Mouse (Mus musculus) induced T-regulatory cell, adult 2 months (primary cell): ENCODE data around the gene Pcnx.
A peak's percentile ranks its signal among the peaks of the same experiment; 100 is the strongest.
"Not testable (repeated sequence)": the region's sequence is repeated elsewhere in the genome, so short reads cannot be mapped to it uniquely, and the experiment has no call there.

Experiments used
- DNase-seq: peaks from one replicate; pipeline ENCODE4 v3.0.0-alpha.2; 2012; ENCODE audit warnings: low read depth

The Pcnx gene

DNA sequence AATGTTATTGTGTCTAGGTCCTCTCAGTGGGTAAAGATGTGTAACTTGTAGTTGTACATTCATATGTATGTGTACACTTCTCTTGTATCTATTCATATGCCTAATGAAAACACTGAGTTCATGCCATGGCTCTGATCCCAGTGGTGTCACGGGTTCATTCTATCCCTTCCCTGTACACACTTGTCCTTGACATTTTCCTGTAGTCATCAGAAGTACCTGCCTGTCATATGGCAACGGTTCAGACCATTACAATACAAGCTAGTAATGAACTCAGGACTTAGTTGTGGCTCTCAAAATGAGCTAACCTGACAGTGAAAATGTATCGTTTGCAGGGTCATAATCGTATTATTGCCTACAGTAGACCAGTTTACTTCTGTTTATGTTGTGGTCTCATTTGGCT, 98.5 kb downstream of the Pcnx start:
- no peak for DNase-seq

DNA sequence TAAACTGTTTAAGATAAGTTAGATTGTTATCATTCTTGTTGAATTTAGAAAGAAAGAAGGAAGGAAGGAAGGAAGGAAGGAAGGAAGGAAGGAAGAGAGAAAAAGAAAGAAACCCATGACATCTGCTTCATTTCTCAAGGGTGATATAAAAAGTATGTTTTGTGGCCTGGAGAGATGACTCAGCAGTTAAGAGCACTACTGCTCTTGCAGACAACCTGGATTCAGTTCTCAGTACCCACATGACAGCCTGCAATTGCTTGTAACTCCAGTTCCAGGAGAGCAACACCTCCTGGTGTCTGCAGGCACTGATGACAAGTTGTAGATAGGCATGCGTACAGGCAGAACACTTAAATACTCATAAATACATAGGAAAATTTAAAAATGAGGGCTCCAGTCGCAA, 105.6 kb downstream of the Pcnx start:
- DNase-seq: no peak

DNA sequence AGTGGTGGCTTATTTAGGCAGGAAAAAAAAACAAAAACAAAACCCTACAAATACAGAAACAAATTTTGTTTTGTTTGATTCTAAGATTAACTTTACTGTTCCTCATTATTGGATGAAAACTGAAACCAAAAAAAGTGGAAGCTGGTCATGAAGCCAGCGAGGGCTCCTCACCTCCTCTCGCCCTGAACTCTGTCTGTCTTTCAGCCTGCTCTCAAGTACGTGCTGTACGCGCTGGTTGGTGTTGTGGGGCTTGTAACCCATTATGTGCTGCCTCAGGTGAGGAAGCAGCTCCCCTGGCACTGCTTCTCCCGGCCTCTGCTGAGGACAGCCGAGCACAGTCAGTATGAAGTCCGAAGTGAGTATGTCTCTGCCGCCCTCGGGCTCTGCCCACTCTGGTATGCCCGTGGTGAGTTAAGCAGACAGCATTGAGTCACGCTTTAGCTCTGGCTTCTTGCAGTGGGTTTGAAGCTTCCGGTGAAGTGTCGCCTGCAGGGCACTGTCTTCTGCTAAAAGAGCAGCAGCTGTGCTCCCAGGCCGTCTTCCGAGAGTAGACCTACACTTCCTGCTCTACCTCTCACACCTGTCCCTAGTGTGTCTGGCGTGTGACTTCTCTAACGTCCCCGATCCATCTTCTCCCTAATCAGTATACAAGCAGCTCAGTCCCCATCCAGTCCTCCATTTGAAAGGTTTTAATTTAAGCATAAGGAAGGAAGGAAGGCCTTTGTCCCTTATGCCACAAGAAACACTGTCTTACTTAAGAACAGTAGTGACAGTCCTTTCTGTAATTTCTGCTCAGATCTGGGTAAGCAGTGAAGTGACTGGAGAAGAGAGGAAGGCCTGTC, 111.4 kb downstream of the Pcnx start:
- DNase-seq: peak; percentile 77

DNA sequence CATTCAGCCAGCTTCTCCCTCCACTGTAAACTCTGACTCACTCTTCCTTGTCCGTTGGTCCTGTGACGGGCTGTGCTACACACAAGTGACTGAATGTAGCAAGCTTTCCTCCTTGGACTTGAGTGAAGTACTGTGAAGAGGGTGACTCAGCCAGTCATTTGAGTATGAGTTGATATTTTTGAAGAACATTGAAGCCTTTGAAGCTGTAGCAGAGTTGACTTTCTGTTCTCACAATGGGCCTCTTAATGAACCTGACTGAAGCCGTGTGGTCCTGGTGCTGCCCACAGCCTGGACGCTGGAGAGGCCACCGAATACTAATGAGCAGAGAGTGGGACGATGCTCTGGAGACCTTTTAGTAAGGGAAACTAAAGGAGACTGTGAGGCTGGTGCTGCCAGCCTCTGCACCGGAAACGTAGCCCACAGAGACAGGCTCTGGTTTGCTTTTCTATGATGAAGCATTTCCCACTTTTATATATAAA, 112.1 kb downstream of the Pcnx start:
- peak; percentile 63 for DNase-seq

DNA sequence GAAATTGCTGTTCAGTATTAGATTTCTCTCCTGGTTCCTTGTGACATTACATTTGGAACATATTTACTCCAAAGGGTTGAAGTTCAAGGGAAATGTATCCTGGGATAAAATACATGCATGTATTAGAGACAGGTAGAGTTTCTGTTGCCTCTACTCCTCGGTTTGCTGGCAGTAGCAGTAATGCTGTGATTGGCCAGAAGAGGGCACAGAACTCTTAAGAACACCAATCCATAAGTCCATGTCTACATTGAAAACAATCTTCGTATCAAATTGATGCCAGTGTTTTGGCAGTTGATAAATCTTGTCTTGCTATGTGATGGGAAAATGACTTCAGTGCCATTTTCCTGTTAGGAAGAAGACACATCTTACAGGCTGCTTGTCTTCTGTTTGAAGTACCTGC, 115.0 kb downstream of the Pcnx start:
- peak; percentile 63 for DNase-seq

DNA sequence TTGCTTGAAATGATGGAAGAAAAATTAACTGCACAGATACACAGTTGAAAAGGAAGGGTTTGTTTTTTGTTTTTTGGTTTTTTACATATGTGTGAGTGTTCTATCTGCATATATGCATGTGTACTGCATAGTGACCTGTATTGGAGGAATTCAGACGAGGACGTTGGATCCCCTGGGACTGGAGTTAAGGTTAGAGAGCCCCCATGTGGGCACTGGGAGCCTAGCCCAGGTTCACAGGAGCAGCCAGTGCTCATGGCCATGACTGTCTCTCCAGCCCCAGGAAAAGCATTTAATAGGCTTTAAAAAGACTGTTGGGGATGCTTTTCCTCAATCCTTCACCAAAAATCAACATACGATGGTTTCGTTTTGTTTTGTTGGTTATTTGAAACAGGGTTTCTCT, 117.5 kb downstream of the Pcnx start:
- no peak for DNase-seq

DNA sequence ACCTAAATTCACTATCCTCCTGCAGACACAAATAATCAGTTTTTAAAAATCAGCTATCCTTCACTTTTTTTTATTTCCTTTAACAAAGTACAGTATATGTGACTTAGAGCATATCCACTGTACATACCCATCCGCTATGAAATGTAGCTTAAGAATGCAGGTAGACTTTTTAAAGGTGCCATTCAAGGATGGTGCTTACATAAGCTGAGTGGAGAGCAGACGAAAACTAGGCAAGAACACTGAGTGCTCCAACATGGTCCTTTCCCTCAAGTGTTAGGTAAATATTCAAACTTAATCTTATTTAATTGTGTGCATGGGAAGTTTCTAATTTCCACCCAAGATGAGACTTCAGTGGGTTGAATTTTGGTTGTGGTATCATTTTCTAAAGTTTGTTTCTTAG, 119.5 kb downstream of the Pcnx start:
- DNase-seq: no peak

DNA sequence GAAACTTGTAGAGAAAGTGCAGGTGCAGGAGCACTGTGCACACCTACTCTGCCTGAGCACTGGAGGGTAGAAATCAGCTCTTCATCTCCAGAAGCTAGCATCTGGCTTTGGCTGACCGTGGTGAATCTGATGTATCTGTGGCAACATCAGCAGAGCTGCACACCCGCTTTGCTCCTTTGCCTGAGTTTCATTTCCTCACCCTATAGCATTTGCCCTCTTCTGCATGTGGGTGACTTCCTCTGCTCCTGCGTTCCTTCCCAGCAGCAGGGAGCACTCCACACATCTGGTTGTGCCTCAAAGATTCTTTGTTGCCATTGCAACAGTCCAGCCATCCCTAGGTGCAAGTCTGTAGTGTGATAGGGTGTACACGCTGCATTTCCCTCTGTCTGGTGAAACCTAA, 132.3 kb downstream of the Pcnx start:
- no peak for DNase-seq

DNA sequence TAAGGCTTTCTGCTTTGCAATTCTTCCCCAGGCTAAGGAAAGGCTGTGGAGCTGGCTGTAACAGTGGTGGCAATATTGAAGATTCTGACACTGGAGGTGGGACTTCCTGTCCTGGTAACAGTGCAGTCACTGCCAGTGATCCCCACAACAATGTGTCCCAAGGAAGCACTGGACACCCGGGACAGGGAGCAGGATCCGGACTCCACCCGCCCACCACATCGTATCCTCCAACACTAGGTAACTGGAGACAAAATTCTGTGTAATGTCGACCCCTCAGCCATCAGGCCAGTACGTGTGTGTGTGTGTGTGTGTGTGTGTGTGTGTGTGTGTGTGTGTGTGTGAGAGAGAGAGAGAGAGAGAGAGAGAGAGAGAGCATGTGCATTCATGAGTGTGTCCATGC, 133.2 kb downstream of the Pcnx start:
- no peak for DNase-seq

DNA sequence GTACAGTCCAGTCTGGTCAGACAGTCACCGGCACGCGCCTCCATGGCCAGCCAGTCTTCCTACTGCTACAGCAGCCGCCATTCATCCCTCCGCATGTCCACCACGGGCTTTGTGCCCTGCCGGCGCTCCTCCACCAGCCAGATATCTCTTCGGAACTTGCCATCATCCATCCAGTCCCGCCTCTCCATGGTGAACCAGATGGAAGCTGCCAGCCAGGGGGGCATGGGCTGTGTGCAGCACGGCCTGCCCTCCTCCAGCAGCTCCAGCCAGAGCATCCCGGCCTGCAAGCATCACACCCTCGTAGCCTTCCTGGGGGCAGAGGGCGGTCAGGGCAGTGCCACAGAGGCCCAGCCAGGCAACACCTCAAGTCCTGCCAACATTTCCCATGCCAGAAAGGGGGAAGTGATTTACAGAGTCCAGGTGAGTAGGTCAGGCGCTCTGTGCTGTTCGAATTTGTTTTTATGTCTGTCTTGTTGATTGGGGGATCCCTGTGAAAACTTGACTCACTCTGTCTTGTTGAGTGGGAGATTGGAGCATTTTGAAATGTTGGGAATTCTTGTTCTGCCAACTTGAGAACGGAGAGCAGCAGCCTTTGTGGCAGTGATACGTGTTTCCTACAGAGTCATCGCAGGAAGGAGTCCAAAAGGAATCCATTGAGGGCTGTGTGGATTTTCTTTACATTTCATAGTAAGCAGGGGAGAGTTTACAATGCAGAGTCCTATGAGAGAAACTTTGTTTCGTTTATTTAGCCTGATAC, 135.3 kb downstream of the Pcnx start:
- no peak for DNase-seq

DNA sequence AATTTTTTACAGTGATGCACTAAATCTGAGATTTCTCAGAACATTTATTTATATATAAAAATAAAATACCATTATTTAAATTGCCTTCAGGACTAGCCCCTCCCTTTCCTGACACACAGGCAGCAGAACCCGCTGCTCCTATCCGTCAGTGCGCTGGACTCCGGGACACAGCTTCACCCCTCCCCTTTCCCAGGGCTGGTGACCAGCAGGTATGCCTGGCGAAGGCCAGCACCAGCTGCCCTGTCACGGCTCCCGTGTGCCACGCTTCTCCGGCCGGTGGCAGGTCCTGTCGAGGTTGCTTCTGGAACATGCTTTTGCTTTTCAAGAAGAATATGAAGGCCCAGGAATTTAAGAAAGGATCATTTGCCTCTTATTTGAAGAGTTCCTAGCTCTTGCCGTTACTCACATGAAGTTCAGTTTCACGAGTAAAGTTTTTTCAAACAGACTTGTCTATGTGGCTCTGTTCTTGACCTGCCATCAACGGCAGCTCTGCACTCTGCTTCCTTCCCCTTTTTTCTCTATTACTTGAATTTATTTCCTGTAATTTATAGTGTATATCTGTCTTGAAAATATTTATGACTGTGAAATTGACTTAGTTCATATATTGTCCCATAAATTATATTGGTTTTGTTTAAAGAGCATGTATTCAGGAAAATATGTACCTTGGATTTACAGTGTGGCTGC, 137.0 kb downstream of the Pcnx start:
- DNase-seq: no peak

DNA sequence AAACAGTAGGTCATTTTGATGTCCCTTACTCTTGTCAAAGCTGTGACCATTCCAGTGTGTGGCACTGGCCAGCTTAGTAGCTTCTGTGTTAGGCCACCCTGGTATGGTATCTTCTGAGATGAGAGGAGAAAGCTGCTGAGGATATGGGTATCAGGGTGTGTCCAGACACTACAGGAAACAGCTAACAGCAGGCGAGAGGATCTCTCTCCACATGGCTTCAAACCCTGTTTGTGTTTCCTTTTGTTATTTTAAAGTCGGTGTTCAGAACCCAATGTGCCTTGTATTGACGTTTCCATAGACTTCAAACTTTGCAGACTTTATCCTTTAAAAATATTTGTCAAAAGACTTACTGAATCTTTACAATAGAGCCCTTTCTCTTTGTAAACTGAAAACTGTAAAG, 137.7 kb downstream of the Pcnx start:
- DNase-seq: peak; percentile 13

DNA sequence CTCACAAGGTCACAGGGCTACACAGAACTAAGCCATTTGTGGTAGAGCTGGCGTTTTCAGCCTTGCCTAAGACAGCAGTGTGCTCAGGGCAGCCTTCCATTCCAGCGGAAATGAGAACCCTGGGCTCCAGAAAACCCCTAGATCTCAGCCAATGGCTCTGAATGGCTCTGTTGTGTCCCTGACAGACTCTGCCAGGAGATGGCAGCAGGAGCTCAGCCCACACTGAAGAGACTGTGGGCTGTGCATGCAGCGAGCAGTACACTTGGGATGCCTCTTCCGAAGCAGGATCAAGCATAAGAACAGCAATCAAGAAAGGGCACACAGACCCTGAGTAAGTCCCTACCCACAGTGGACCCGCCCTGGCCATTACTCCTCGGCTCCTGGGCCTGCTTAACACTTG, 142.9 kb downstream of the Pcnx start:
- not testable (repeated sequence) for DNase-seq

DNA sequence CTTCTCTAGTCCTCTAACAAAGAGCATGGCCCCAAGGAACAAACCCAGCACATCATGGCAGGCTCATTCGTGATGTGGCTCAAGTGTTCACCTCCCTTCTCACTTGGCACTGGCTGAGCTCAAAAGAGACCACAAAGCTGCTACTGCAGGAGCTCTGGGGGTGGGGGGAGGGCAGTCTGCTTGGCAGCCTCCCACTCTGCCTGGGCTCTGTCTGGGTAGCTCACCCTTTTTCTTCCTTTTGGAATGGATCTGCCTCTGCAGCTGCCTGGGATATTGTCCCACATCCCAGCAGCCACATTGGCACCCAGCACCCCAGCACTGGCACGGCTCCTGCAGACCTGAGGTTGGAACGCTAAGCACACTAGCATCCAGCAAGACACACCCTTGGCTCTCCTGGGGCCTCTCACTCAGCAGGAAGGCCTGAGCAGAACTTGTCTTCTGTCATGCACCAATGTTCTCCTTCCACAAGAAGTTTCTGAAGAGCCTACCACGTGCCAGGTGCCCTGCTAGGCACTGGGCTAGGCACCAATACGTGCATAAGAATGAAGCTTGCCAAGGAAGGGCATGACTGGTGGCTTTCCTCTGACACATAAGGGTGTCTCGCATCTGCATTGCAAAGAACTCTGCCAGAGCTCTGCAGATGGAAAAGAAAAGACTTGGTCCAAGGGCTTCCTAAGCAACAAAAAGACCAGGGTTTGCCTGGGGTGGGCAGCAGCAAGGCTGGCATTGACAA, 166.2 kb downstream of the Pcnx start:
- DNase-seq: not testable (repeated sequence)

DNA sequence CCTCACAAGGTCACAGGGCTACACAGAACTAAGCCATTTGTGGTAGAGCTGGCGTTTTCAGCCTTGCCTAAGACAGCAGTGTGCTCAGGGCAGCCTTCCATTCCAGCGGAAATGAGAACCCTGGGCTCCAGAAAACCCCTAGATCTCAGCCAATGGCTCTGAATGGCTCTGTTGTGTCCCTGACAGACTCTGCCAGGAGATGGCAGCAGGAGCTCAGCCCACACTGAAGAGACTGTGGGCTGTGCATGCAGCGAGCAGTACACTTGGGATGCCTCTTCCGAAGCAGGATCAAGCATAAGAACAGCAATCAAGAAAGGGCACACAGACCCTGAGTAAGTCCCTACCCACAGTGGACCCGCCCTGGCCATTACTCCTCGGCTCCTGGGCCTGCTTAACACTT, 173.7 kb downstream of the Pcnx start:
- DNase-seq: not testable (repeated sequence)

DNA sequence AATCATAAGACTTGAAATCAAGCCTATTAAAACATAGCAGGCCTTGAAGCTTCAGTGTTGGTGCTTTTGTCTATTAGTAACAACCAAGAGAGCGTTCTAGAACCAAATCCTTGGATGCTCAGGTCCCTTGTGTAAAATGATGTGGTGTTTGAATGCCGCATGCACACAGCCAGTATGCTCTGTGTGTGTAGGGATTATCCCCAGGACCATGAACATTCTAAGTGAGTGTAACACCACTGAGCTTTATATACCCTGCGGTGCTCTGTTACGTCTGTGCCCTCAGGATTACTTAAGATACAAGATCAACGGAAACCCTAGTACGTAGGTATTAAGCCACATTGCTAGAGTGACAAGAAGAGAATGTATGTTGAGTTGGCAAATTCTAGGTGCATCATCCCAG, 174.2 kb downstream of the Pcnx start:
- not testable (repeated sequence) for DNase-seq

DNA sequence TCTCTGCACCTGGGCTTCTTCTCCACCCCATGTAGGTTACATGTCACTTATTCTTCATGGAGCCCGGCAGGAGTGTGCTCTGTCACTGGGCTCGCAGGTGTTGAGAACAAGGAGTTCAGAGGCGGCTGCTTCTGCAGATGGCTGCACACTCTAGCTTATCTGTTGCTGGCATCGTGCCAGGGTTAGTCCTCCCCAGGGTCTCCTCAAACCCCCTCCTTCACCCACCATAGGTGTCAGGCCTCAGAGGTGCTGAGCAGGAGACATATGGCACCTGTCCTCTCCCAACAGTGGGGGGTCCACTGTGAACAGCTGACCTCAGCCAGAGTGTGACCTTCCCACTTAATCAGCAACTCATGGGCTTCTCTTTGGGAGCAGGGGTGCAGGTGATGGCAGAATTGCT, 184.3 kb downstream of the Pcnx start:
- not testable (repeated sequence) for DNase-seq
